Comparison of ENCODE assay signal across 8 mouse cellular contexts in the genomic region with DNA sequence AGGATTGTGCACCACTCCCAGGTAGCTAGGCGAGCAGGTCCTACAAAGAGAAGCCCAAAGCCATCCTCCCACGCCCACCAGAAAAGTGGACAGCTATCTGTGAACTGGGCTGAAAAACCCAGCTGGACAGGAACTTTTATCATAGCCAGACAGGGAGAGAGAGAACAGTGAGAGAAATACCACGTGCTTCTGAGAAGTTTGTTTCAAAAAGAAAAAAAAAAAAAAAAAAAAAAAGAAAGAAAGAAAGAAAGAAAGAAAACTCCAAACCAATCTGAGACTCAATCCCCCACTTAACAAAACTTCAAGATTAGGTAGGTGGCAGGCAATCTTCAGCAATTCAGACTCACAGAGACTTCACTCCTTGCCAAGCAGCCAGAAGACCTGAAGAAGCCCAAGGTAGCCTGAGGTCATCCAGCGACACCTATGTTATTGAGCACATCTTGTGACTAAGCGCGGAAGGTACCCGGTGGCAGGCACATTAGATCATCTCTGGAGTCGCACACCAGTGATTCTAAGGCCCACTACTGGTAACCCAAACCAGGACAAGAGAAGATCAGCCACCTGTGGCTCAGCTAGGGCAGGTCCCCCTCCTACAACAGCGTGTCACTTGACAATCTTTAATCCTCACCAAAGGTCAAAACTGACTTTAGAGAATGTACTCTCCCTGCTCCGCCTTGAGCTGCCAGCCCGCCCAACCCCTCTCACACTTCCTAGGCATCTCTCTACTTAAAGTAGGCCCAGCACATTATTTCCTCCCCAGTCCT.
DNase-seq lines count a peak whose midpoint lies in the region; ATAC-seq and TF ChIP-seq lines count a peak whose summit lies in the region.

No protein-coding gene starts in this region.

- 36% methylated on average over 11 of the region's 11 CpGs for WGBS in kidney, embryonic 14.5 days
- 46% methylated on average over 11 of the region's 11 CpGs for WGBS in neural tube, embryonic 12.5 days

- H3K27ac ChIP-seq in kidney, embryonic 14.5 days (ENCODE audit: low read depth, low read length): no peak overlapping the region
- H3K27ac ChIP-seq in cortical plate, adult 2 months (ENCODE audit: insufficient read depth, low read length): no peak overlapping the region
- H3K27ac ChIP-seq in neural tube, embryonic 12.5 days: no peak overlapping the region

- DNase-seq in kidney, postnatal 4 days: no peak
- peak; percentile 52 for DNase-seq in induced T-regulatory cell, adult 2 months (ENCODE audit: low read depth)
- no peak for DNase-seq in thymus, postnatal 14 days
- no peak for DNase-seq in cerebellum, adult 9-10 months
- no peak for DNase-seq in cerebellum, adult 11-12 months

- peak overlapping the region; percentile 93 for H3K4me3 ChIP-seq in kidney, embryonic 14.5 days (ENCODE audit: low read length)
- H3K4me3 ChIP-seq in cortical plate, adult 2 months (ENCODE audit: insufficient read depth, low read length): peak overlapping the region; percentile 58; the same call in 1 of the 2 replicates
- H3K4me3 ChIP-seq in neural tube, embryonic 12.5 days: 0 out of 2 replicates have a peak overlapping the region, but pooled peaks have one; percentile 96

- H3K27me3 ChIP-seq in kidney, embryonic 14.5 days (ENCODE audit: control insufficient read depth, insufficient read depth, low read length): no peaks in the 10 kb centered on the region
- H3K27me3 ChIP-seq in neural tube, embryonic 12.5 days (replicated peaks): no peaks in the 10 kb centered on the region

- no peak for ATAC-seq in kidney, embryonic 14.5 days (ENCODE audit: low FRiP score, low TSS enrichment)
- no peak for ATAC-seq in neural tube, embryonic 12.5 days (ENCODE audit: low FRiP score, low read depth)

- no peak for TF ChIP-seq POLR2A in cortical plate, adult 2 months (IDR thresholded peaks at IDR 0.05; ENCODE audit: extremely low read depth, insufficient read depth, low read length)

- TF ChIP-seq CTCF in cortical plate, adult 2 months (IDR thresholded peaks at IDR 0.05; ENCODE audit: extremely low read depth, insufficient read depth, low read length): no peak; the same call in 1 of the 2 replicates

- peak overlapping the region; percentile 89; the same call in 1 of the 2 replicates for H3K9ac ChIP-seq in kidney, embryonic 14.5 days (ENCODE audit: low read depth, low read length)
- peak overlapping the region; percentile 94; the same call in 1 of the 2 replicates for H3K9ac ChIP-seq in neural tube, embryonic 12.5 days

- no peaks in the 10 kb centered on the region for H3K36me3 ChIP-seq in kidney, embryonic 14.5 days (ENCODE audit: control insufficient read depth, insufficient read depth, low read length)
- H3K36me3 ChIP-seq in neural tube, embryonic 12.5 days: no peaks in the 10 kb centered on the region

- no peaks in the 10 kb centered on the region for H3K4me1 ChIP-seq in kidney, embryonic 14.5 days (ENCODE audit: control insufficient read depth, insufficient read depth, low read length)
- no peaks in the 10 kb centered on the region for H3K4me1 ChIP-seq in cortical plate, adult 2 months (ENCODE audit: control insufficient read depth, insufficient read depth, low read length)
- H3K4me1 ChIP-seq in neural tube, embryonic 12.5 days: peaks cover 13% of the 10 kb centered on the region

- peak overlapping the region; percentile 89 for H3K4me2 ChIP-seq in kidney, embryonic 14.5 days (replicated peaks; ENCODE audit: low read depth, low read length)
- peak overlapping the region; percentile 84 for H3K4me2 ChIP-seq in neural tube, embryonic 12.5 days (replicated peaks)

- no peaks in the 10 kb centered on the region for H3K9me3 ChIP-seq in kidney, embryonic 14.5 days (ENCODE audit: control insufficient read depth, low read length)
- peaks cover 10% of the 10 kb centered on the region; the same call in 1 of the 2 replicates for H3K9me3 ChIP-seq in neural tube, embryonic 12.5 days
